Mouse (Mus musculus) myocyte (in vitro differentiated cells): ENCODE results near the gene Nadk2.

Experiments
- MAX ChIP-seq: IDR thresholded peaks from one replicate; pipeline ENCODE4 v1.6.1; 2011; ENCODE audit warnings: low read depth, mild to moderate bottlenecking, control low read depth
- MYOD1 ChIP-seq, 3 experiments: IDR thresholded peaks; one replicate each; pipeline ENCODE4 v1.6.1; 2011; ENCODE audit warnings: control low read depth in 2 of 3, low read depth in 2 of 3, mild to moderate bottlenecking in 2 of 3, moderate library complexity in 1 of 3; ENCODE audit not compliant: insufficient read length in 2 of 3, control insufficient read depth in 1 of 3
- POLR2A ChIP-seq: IDR thresholded peaks from one replicate; pipeline ENCODE4 v1.6.1; 2011; ENCODE audit warnings: low read depth, mild to moderate bottlenecking, control low read depth, moderate library complexity; ENCODE audit not compliant: insufficient read length
- POLR2AphosphoS2 ChIP-seq: IDR thresholded peaks from one replicate; pipeline ENCODE4 v1.6.1; 2011; ENCODE audit warnings: low read depth, control low read depth; ENCODE audit not compliant: insufficient read length
- TCF12 ChIP-seq: IDR thresholded peaks from one replicate; pipeline ENCODE4 v1.6.1; 2011; ENCODE audit warnings: mild to moderate bottlenecking, control low read depth; ENCODE audit not compliant: poor library complexity, insufficient read depth, severe bottlenecking
- TCF3 ChIP-seq: IDR thresholded peaks from one replicate; pipeline ENCODE4 v1.6.1; 2011; ENCODE audit warnings: low read depth, control low read depth; ENCODE audit not compliant: insufficient read length
- USF1 ChIP-seq: IDR thresholded peaks from one replicate; pipeline ENCODE4 v1.6.1; 2011; ENCODE audit warnings: low read depth, mild to moderate bottlenecking, control low read depth, moderate library complexity

DNA sequence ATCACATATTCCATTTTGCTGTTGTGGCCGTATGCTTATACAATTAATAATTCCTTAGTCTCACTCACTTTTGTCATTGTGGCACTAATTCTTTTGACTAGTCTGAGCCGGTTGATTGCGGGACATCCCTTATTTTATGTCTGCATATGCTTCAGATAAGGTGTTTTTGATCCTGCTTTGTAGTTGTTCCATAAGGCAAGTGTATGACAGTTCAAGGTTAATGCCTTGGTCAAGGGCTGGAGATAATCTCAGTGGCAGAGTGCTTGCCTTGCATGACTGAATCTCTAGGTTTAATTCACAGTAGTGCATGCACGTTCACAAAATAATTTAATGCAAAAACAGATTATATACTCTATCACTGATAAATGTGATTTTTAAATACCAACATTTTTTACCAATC lies 25.8 kb downstream of the Nadk2 start:
- TF ChIP-seq USF1 (no peak), MYOD1 (IDR thresholded peaks at IDR 0.05; ENCODE audit: control insufficient read depth in 1 of 3, insufficient read length in 2 of 3, low read depth in 2 of 3) (no peak), TCF3 (no peak), POLR2AphosphoS2 (no peak), MAX (no peak), POLR2A (no peak), TCF12 (no peak)
